Mouse (Mus musculus) cerebellum, adult 2 months (tissue): ENCODE data around the gene Hs2st1. TPM values are rescaled to one million over a fixed set of nuclear protein-coding genes. Genes with fewer than 3 reads are reported as not detected.

Experiments used
- DNase-seq, 2 experiments: peaks; one replicate each; pipeline ENCODE4 v3.0.0; 2021
- H3K27ac ChIP-seq: fragments of 200-500 bp; 2 replicates; pipeline ENCODE4 v1.5.1; 2012; ENCODE audit warnings: low read length, control low read depth, inconsistent platforms; ENCODE audit not compliant: insufficient read depth
- H3K27me3 ChIP-seq: fragments of 200-500 bp; 2 replicates; pipeline ENCODE4 v1.6.1; 2012; ENCODE audit warnings: inconsistent platforms, mild to moderate bottlenecking, low read length, moderate library complexity; ENCODE audit not compliant: control insufficient read depth, insufficient read depth
- H3K4me1 ChIP-seq: fragments of 200-500 bp; 2 replicates; pipeline ENCODE4 v1.6.1; 2011; ENCODE audit warnings: low read length; ENCODE audit not compliant: control insufficient read depth, insufficient read depth
- H3K4me3 ChIP-seq: fragments of 200-500 bp; replicated peaks from 2 replicates; pipeline ENCODE3; 2011; ENCODE audit warnings: mild to moderate bottlenecking, low read depth, low read length, control low read depth; ENCODE audit not compliant: insufficient read depth
- CTCF ChIP-seq: fragments of 200-500 bp; IDR thresholded peaks from 2 replicates; pipeline ENCODE4 v1.5.1; 2011; ENCODE audit warnings: low read depth, mild to moderate bottlenecking, control low read depth, low read length, moderate library complexity, borderline replicate concordance; ENCODE audit not compliant: insufficient read depth
- POLR2A ChIP-seq: fragments of 200-500 bp; IDR thresholded peaks from 2 replicates; pipeline ENCODE4 v1.6.1; 2011; ENCODE audit warnings: low read length, control low read depth, borderline replicate concordance; ENCODE audit not compliant: insufficient read depth
- WGBS: fragments of 180-500 bp; shearing (Covaris S2); methylation state at CpG from one replicate; pipeline ENCODE4 v1.1.7; 2018; 5-methylcytosine and 5-hydroxymethylcytosine counted together
- polyA plus RNA-seq: library from polyadenylated mRNA; depleted of rRNA; stranded (reverse); fragments of >200 nt; gene quantifications from 2 replicates; pipeline ENCODE4 v1.2.3, GENCODE M21; 2012

Hs2st1 gene
- polyA plus RNA-seq, 1 experiment = 15.4 TPM

GRCm38 (mm10) chr3:144506213-144506612 is 63.8 kb downstream of the Hs2st1 start:
- Histone ChIP-seq H3K27ac (no peak overlapping the region), H3K27me3 (no peaks in the 10 kb centered on the region), H3K4me3 (no peak overlapping the region), H3K4me1 (peaks cover 3% of the 10 kb centered on the region)
- peak in 1 of 2 experiments; percentile 16 for DNase-seq
- WGBS = 48% methylated on average over 3 of the region's 3 CpGs
- no peak for TF ChIP-seq CTCF
- TF ChIP-seq POLR2A = no peak

- WGBS = 27% methylated on average over 7 of the region's 7 CpGs
- DNase-seq = no peak
- Histone ChIP-seq H3K4me3 (no peak overlapping the region), H3K4me1 (peaks cover 3% of the 10 kb centered on the region), H3K27me3 (no peaks in the 10 kb centered on the region), H3K27ac (no peak overlapping the region)
- no peak for TF ChIP-seq POLR2A
- no peak for TF ChIP-seq CTCF
Observed at GRCm38 (mm10) chr3:144501930-144502329, 68.1 kb downstream of the Hs2st1 start.

GRCm38 (mm10) chr3:144496762-144497161 is 73.2 kb downstream of the Hs2st1 start:
- WGBS = 71% methylated on average over 5 of the region's 5 CpGs

GRCm38 (mm10) chr3:144494838-144495237 is 75.1 kb downstream of the Hs2st1 start:
- Histone ChIP-seq H3K27me3 (no peaks in the 10 kb centered on the region), H3K4me1 (0 out of 2 replicates have a peak, but pooled peaks cover 3% of the 10 kb centered on the region), H3K4me3 (no peak overlapping the region), H3K27ac (no peak overlapping the region)
- TF ChIP-seq POLR2A (no peak), CTCF (no peak)
- 44% methylated on average over 5 of the region's 5 CpGs for WGBS
- no peak for DNase-seq

More at GRCm38 (mm10) chr3:144496762-144497161, 73.2 kb downstream of the Hs2st1 start:
- Histone ChIP-seq H3K27ac (no peak overlapping the region), H3K27me3 (no peaks in the 10 kb centered on the region), H3K4me3 (no peak overlapping the region), H3K4me1 (peaks cover 3% of the 10 kb centered on the region; the same call in 1 of the 2 replicates)
- TF ChIP-seq POLR2A = no peak
- TF ChIP-seq CTCF = no peak
- no peak for DNase-seq

GRCm38 (mm10) chr3:144488787-144489186 is 81.2 kb downstream of the Hs2st1 start:
- Histone ChIP-seq H3K4me1 (no peaks in the 10 kb centered on the region), H3K27ac (no peak overlapping the region), H3K4me3 (no peak overlapping the region), H3K27me3 (no peaks in the 10 kb centered on the region)
- TF ChIP-seq CTCF = no peak
- 98% methylated on average over 2 of the region's 2 CpGs for WGBS
- DNase-seq = no peak

GRCm38 (mm10) chr3:144480595-144480994 is 89.4 kb downstream of the Hs2st1 start:
- 71% methylated on average over 5 of the region's 5 CpGs for WGBS

GRCm38 (mm10) chr3:144478427-144478794 is 91.6 kb downstream of the Hs2st1 start:
- no peak overlapping the region for H3K4me3 ChIP-seq
- 89% methylated on average over 7 of the region's 7 CpGs for WGBS
- H3K27me3 ChIP-seq = no peaks in the 10 kb centered on the region
- no peaks in the 10 kb centered on the region for H3K4me1 ChIP-seq
- no peak for DNase-seq
- TF ChIP-seq POLR2A = no peak
- TF ChIP-seq CTCF = no peak
- no peak overlapping the region for H3K27ac ChIP-seq

More at GRCm38 (mm10) chr3:144480595-144480994, 89.4 kb downstream of the Hs2st1 start:
- TF ChIP-seq CTCF (no peak), POLR2A (no peak)
- H3K27me3 ChIP-seq = no peaks in the 10 kb centered on the region
- no peak for DNase-seq
- no peak overlapping the region for H3K4me3 ChIP-seq
- no peak overlapping the region for H3K27ac ChIP-seq
- H3K4me1 ChIP-seq = no peaks in the 10 kb centered on the region

GRCm38 (mm10) chr3:144477707-144478426 is 92.1 kb downstream of the Hs2st1 start:
- no peak overlapping the region for H3K4me3 ChIP-seq
- no peaks in the 10 kb centered on the region for H3K27me3 ChIP-seq
- 90% methylated on average over 12 of the region's 12 CpGs for WGBS
- DNase-seq = no peak
- no peak overlapping the region for H3K27ac ChIP-seq
- no peak for TF ChIP-seq CTCF
- TF ChIP-seq POLR2A = no peak
- no peaks in the 10 kb centered on the region for H3K4me1 ChIP-seq

GRCm38 (mm10) chr3:144475891-144476290 is 94.1 kb downstream of the Hs2st1 start:
- DNase-seq = no peak
- H3K4me3 ChIP-seq = no peak overlapping the region
- H3K27ac ChIP-seq = no peak overlapping the region
- no peaks in the 10 kb centered on the region for H3K27me3 ChIP-seq
- WGBS = 94% methylated on average over 5 of the region's 5 CpGs
- no peaks in the 10 kb centered on the region; the same call in 1 of the 2 replicates for H3K4me1 ChIP-seq
- no peak for TF ChIP-seq POLR2A
- TF ChIP-seq CTCF = no peak
